Mouse (Mus musculus): ENCODE measurements around the gene Ak2.
A peak's percentile ranks its signal among the peaks of the same experiment; 100 is the strongest.

The Ak2 gene

GRCm38 (mm10) chr4:128974677-128975076 lies 17.1 kb upstream of the Ak2 start:
- DNase-seq (ENCODE audit: low read depth) = peak; percentile 39

DNA sequence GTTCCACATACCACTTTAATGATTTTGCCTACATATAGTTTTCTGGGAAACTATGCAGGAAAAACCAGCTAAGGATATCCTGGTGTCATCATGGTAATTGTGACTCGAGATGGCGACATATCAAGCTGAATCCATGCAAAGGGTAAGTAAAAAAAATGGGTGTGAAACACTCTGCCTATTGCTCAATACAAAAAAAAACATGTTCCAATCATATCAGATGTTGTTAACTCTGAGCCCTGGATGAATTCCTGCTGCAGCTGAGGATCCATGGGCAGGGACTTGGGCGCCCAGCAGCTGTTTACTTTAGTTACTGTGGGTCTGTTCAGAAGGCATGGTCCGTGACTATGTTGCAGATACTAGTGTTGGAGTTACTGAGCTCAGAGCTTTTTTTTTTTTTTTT lies 15.2 kb upstream of the Ak2 start:
- DNase-seq (ENCODE audit: low read depth) = no peak

DNA sequence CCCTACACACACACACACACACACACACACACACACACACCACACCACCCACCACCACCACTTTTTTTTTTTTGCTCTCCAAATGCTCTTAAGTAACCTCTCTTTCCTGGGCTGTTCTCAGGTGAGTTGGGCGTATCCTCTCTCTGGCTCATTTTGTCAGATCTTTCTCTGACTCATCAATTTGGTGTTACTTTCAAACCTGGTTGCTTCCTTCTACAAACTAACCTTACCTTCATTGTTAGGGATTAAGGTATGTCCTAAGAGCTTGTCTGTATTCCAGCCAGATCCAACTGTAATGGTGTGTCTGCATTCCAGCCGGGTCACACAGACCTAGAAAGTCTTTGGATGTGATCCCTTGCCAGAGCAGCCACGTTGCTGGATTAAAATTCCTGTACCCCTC lies 14.5 kb upstream of the Ak2 start:
- peak; percentile 38 for DNase-seq (ENCODE audit: low read depth)

GRCm38 (mm10) chr4:128978634-128979033 lies 13.1 kb upstream of the Ak2 start:
- DNase-seq (ENCODE audit: low read depth) = no peak

DNA sequence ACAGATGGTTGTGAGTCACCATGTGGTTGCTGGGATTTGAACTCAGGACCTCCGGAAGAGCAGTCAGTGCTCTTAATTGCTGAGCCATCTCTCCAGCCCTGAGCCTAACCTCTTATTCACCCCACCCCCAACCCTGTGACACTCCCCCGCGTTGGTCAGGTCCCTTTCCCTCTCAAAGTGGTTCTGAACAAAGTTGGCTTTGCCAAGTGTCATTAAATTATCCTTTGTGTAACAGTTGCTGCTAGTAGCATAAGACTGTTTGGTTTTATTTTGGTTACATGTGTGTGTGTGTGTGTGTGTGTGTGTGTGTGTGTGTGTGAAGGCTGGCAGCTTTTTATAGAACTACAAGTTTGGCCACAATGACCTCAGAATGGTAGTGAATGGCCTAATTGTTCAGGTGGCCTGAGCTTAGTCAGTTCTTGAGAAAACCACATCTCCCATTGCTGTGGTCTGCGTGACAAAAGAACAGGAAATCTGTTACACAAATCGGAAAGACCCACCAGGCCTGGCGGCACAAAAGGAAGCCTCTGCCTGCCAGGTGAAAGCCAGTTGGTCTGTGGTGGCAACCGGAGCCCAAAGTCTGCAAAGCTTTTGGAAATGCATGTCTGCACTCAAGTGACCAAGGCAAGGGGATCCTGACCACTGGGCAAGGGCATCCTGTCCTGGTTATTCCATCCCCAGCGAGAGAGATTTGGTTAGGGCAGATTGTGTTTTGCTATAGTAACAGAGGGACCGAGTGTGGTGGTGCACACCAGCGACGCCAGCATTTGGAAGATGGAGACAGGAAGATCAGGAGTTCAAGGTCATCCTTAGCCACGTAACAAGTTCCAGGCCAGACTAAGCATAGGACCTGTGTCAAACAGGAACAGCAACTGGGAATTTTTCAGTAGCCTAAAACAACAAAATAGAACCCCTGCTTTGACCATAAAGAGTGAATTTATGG lies 10.6 kb upstream of the Ak2 start:
- DNase-seq (ENCODE audit: low read depth) = peak; percentile 87

GRCm38 (mm10) chr4:128981833-128982180 lies 10.0 kb upstream of the Ak2 start:
- no peak for DNase-seq (ENCODE audit: low read depth)

DNA sequence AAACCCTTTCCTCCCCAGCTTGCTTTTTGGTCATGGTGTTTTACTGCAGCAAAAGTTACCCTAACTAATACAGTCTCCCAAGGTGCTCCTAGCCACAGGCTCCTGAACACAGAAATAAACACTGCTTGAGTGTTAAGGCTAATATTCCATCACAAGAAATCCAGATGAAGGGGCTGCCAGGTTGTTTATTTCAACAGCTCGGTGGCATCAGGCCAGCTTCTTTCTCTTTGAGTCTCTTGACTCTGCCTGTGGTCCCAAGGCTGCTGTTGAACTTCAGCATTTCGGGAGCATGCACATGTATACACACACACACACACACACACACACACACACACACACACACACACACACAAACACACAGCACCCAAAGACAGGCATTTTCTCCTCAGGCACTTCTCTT lies 8.6 kb upstream of the Ak2 start:
- DNase-seq (ENCODE audit: low read depth) = no peak

DNA sequence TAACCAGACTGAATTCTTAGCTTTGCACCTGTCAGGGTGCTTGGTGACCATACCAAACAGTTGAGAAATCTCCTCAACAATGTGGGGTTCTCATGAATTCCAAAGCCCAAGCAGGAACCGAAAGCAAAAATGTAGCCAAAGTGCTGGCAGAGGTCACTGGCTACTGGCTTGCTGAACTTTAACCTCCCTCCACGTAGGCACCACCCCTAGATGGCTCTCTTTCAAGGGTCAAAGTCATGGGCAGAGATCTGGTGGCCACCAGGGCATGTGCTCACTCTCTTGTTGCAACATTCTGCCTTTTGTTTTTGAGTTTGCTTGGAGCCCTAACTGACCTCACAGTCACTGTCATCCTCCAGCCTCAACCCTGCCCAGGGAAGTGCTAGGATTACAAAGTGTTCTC lies 8.1 kb upstream of the Ak2 start:
- DNase-seq (ENCODE audit: low read depth) = no peak

GRCm38 (mm10) chr4:128984600-128984999 lies 7.2 kb upstream of the Ak2 start:
- DNase-seq (ENCODE audit: low read depth) = no peak

GRCm38 (mm10) chr4:128988911-128989310 lies 2.8 kb upstream of the Ak2 start:
- DNase-seq (ENCODE audit: low read depth) = no peak

DNA sequence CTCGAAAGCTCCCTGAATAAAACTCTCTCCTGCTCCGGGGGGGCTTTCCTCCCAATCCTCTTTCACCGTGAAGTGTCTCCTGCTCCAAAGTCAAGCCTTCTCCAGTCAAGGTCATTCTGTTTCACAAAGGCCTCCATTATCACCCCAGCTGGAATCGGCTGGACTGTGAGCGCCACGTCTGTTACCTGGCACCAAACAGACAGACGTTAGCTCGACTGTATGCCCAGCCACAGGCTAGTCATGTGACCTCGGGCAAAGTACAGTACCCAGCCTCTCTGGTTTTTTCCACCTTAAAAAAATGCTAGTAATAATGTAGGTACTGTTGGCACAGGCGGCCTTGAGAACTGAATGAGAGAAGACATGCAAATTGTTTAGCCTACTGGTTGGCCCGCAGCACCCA lies 2.1 kb upstream of the Ak2 start:
- no peak for DNase-seq (ENCODE audit: low read depth)

DNA sequence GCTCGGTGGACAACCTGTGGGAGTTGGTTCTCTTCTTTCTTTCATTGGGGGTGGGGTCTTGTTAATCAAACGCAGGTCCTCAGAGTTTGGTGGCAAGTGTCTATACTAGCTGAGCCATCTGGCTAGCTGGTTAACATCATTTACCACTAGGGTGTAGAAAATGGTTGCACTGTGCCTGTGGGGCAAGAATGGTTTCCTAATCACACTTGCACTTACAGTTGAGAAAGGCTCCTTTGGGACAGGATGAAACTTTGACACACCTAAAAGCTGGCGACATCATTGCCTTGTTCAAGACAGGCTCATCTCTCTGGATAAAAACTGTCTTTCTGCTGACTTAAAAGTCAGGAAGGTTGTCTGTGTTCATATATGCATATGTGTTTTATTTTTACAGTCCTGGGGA lies 418 bp downstream of the Ak2 start:
- no peak for DNase-seq (ENCODE audit: low read depth)

- DNase-seq (ENCODE audit: low read depth) = peak; percentile 100
Observed at GRCm38 (mm10) chr4:128993025-128993662, 1.4 kb downstream of the Ak2 start.

- DNase-seq (ENCODE audit: low read depth) = no peak
Observed at GRCm38 (mm10) chr4:128993675-128994074, 1.9 kb downstream of the Ak2 start.

DNA sequence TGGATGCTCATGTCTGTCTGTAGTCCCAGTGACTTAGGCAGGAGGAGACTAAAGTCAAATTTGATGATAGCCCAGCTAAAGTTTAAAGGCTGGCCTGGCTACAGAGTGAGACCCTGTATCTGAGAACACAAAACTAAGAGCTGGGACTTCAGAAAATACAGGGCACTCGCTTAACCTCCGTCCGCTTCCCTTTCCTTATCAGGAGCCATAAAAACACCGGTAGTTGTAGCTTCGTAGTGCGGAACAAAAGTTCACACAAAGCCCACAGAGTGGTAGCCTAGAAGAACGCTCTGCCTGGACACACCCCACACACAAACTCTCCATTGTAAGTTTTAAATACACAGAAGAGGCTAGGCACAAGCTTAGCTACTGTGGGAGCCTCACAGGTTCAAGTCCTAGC lies 3.5 kb downstream of the Ak2 start:
- DNase-seq (ENCODE audit: low read depth) = no peak

DNA sequence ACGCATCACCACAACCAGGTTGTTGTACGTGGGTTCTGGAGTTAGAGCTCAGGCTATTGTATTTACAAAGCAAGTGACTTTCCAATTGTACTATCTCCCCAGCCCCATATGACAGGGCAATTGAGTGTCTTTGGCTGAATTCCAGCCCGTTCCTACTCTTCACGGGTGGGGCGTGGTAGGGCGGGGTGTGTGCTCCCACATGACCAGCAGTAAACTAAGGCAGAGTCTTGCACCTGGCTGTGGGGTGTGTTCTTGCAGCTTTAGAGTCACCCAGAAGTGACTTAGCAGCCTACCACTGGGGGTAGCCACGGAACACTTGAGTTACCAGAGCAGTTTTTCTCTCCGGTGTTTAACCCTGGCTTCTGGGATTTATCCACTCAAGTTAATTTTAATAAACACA lies 5.5 kb downstream of the Ak2 start:
- no peak for DNase-seq (ENCODE audit: low read depth)

DNA sequence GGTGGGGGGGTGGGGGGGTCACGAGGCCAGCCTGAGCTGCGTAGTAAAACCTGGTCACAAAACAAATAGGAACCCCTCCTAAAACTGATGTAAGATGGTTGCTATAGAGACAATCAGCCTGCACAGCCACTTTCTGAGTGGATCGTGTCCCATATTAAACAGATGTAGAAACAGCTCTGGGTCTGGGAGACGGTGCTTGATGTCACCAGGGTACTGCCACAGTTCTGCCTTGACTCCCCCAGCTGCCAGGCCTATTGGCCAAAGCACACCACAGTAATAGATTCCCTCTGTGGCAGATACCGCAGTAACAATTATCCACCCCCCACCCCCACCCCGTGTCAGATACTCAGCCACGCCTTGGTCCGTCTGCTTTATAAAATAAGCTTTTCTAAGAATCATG lies 6.6 kb downstream of the Ak2 start:
- DNase-seq (ENCODE audit: low read depth) = no peak

DNA sequence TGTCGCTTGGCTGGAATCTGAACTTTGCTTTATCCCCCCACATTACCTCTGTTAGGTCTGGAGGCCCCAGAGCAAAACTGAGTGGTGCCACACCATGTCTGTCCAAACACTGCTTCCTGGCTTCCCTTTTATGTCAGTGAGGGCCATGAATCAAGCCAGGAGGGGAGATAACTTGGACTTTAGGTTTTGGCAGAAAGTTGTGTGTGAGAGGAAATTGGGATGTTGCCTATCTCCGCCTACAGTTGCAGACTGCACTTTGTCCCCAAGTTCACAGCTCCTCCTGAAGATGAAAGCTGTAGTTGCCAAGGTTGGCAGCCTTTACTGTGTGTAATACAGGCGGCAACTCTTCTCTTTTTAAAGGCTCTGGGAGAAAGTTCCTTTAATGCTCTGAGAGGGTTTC lies 9.0 kb downstream of the Ak2 start:
- DNase-seq (ENCODE audit: low read depth) = no peak

DNA sequence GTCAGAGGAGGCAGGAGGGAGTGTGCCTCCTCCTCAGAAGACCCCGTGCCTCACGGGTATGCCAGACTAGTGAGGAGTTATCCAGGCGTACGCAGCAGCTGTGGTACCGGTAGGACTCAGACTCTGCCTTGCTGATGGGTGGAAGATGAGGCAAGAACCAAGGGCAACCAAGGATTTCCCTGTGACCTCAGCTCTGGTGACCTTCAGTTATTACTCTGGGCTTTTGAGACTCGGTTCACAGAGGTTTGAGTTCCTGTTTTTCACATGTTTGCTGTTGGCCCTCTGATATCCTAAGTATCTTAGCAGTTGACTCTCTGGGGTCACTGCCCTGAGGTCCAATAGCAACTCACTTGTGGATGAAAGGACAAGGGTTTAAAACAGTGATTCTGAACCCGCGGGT lies 12.0 kb downstream of the Ak2 start:
- no peak for DNase-seq (ENCODE audit: low read depth)

DNA sequence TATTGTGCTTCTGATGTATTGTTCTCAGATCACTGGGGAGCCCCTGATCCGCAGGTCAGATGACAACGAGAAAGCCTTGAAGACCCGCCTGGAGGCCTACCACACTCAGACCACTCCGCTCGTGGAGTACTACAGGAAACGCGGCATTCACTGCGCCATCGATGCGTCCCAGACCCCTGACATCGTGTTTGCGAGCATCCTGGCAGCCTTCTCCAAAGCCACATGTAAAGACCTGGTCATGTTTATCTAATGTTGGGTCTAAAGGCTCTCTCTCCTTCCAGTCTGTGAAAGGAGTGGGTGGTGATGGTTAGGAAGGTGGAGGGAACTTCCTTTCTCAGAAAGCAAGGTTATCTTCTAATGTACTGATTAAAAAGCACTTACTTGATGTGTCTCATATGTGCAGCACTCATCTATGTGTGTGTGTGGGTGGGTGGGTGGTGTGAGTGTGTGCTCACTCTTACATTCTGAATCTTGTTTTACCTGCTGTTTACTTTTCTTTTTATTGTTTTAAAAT lies 16.3 kb downstream of the Ak2 start:
- DNase-seq (ENCODE audit: low read depth) = peak; percentile 63

DNA sequence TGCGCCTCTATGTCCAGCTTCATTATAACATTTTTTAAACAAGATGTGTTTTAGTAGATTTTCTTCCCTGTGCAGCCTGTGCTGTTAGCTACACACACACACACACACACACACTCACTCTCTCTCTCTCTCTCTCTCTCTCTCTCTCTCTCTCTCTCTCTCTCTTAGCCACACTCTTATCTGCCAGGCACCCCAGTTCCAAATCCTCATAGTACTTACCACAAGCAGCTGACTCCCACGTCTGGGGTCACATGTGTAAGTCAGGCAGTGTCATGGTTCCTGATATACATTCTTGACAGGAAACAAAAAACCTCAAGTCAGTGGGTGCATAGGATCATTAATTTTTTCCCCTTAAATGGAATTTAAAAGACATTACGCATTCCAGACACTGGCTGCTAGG lies 16.9 kb downstream of the Ak2 start:
- peak; percentile 72 for DNase-seq (ENCODE audit: low read depth)

GRCm38 (mm10) chr4:129009521-129009920 lies 17.8 kb downstream of the Ak2 start:
- DNase-seq (ENCODE audit: low read depth) = no peak

DNA sequence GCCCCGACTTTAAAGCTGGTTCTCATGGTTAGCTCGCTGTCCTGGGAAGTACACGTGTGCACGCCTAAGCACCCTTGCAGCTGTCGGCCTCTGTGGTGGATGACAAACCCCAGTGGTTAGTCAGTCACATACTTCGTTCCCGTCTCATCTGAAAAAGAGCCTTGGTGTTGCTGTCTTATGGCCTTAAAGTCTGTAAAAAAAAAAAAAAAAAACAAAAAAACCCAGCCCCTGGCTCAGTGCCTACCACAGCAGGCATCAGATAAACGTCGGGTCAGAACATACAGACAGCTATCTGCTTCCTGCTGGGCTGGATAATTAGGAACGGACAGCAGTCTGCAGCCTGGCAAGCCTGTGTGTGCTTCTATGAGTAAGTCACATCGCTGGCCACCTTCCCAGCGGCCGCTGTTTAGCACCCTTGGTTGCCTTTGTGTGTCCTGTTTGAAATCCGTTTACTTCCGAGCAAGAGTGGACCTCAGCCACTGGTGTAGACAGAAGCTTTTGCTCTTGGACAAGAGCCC lies 19.9 kb downstream of the Ak2 start:
- DNase-seq (ENCODE audit: low read depth) = no peak
